Mouse (Mus musculus) G1E (cell line): Measurements from ENCODE around the gene Itih3.

Experiments
- CTCF ChIP-seq: IDR thresholded peaks from 2 replicates; pipeline ENCODE4 v1.5.1; 2012; ENCODE audit warnings: low read depth, low read length, inconsistent platforms, mixed read lengths
- GATA1 ChIP-seq: IDR thresholded peaks from 2 replicates; pipeline ENCODE4 v1.6.1; 2012; ENCODE audit warnings: borderline replicate concordance, low read length, inconsistent platforms, mixed read lengths
- TAL1 ChIP-seq: conservative IDR thresholded peaks from 2 replicates; pipeline ENCODE4 v1.6.1; 2012; ENCODE audit warnings: low read depth, low read length, inconsistent platforms, mixed read lengths

- TF ChIP-seq CTCF, result no peak
- no peak for TF ChIP-seq TAL1
- no peak for TF ChIP-seq GATA1
Measured at GRCm38 (mm10) chr14:30888271-30888732, 35.3 kb downstream of the Itih3 start.
